Mouse (Mus musculus) lung, postnatal 10 days (tissue): ENCODE measurements around the gene Fkbp2.

Experiments used
- DNase-seq: peaks from one replicate; pipeline ENCODE4 v3.0.0; 2021

Fkbp2 gene

DNA sequence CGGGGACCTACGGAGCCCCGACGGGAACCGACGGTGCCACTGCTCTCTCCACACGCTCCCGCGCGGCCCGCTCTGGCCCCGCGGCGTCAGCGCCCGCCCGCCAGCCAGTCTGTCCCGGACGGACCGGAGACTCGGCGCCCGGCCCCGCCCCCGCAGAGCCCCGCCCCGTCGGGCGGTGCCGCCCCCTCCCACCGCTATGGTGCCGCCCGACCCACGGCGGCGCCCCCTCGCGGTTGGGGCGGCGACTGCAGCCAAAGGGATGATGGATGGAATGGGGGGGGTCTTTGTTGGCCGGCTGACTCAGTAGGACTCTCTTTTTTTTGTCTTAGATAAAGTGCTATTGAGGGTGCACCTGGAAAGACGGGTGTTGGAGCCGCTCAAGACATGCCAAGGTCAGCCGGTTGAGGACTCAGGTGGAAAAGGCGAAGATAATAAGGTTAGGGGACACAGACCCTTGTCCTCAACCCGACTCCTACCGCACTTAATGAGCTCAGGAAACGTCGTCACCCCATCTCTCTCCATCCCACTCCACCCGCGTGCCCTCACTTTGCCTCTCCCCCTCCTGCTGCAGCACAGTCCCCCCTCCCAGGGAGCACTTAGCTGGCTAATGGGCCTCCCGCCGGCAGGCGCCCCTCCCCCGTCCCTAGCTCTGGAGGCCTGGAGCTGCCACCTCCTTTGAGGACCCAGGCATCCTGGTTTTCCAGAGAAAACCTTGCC lies 10.5 kb downstream of the Fkbp2 start:
- DNase-seq = peak; percentile 75

DNA sequence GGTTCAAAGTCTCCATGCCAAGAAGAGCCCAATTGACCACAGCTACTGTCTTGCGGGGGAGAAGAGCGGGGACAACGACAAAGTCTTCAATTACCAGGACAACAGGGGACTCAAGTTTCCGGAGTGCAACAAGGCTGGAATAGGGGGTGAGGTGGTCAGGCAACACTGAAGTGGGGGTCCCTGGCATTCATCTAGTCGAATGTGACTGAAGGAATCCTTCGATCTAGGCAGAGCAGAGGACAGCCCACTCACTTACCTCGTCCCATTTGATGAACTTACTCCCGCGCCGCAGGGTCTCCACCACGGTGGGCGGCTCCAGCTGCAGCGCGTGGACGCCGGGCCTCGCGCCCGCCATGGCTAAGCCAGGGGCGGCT lies 11.0 kb downstream of the Fkbp2 start:
- DNase-seq = no peak

DNA sequence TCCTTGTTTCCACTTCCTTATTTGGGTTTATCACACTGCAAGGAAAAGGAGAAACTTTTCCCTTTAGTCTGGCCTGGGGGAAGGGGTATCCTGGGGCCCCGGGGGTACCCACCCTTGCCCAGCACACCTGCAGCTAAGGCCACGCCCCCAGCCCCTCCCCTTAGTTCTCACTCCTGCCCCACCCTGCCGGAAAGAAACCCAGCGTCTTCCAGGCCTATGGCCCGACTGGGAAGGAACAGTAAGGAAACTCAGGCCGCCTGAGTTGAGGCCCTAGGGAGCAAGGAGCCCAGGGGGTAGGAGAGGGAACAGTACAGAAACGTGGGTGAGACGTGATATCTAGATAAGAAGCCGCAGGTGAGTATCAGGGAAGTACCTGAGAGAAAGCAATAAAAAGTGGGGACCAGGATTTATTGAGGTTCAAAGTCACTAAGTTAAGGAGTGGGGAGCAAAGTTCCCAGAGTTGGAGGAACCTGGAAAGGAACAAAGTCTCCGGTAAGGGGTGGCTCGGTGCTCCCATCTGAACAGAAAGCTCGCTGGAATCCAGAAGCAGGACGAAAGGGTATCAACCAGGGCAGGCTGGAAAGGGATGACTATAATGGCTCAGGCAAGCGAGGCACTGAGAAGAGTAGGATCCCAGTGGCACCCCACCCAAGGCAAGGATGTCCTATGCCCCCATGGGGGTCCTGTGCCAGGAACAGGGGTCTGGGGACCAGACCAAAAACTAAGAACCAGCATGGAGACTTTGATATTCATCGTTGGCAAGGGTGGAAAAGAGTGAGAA lies 11.6 kb downstream of the Fkbp2 start:
- DNase-seq = peak; percentile 70

DNA sequence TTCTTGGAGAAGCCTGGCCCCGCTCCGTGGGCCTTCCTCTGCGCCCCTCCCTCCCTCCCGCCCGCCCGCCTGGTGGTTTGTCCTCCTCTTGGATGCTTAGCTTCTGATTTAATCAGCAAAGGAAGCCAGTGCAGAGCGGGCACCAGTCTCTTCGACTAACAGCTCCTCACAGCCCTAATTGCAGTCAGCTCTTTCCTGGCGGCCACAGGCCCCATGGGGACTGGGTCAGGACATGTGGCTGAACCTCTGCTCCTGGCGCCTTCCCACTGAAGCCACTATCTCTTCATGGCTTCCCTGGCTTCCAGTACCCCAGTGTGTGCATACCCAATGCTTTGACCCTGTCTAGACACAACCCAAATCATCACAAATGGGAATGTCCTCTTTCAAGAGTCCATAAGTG lies 23.8 kb downstream of the Fkbp2 start:
- no peak for DNase-seq

DNA sequence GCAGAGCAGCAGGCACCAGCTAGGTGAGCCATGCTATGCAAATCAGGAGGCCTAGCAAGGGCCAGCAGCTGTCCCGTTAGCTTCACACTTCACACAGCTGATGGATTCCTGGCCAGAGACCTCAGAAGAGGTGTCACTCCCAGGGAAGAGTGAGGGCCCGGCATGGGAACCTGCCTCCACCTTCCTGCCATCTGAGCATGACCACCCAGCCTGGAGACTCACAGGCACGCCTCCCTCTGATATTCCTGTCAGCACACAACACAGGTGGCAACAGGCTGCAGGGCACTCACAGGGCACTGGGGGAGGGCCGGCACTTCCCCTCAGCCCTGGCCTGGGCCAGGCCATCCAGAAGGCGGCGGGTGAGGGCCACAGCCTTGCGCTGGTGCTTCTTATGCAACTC lies 24.9 kb downstream of the Fkbp2 start:
- no peak for DNase-seq

DNA sequence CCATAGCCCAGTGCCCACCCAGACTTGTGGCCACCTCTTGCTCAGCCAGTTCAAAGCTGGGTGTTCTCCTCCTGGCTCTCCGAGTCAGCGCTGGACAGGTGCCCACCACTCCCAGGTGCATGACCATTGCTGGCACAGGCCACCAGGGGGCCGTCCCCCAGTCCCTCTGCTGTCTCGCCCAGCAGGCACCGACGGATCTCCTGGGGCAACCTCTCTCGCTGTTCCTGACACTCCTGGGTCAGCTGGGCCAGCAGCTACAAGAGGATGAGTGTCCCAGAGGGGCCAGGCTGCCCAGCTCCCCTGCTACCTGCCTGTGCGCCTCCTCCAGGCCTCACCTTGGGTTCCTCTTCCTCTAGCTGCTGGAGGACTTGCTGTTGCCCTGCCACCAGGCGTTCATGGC lies 26.3 kb downstream of the Fkbp2 start:
- DNase-seq = peak; percentile 79

DNA sequence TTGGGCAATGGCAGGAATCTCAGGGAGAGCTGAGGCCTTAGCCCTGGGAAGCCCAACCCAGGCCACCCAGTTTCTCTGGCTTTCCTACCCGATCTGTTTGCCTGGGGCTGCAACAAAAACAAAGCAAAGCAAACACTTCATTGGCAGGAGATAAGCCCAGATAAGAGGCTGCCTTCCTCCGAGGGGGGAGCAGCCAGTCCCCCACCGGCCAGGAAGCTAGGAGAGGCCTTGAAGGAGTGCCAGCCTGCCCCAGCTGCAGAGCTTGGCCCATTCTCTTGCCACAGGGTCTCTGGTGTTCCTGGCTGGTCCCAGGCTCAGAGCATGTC lies 27.6 kb downstream of the Fkbp2 start:
- peak; percentile 87 for DNase-seq

DNA sequence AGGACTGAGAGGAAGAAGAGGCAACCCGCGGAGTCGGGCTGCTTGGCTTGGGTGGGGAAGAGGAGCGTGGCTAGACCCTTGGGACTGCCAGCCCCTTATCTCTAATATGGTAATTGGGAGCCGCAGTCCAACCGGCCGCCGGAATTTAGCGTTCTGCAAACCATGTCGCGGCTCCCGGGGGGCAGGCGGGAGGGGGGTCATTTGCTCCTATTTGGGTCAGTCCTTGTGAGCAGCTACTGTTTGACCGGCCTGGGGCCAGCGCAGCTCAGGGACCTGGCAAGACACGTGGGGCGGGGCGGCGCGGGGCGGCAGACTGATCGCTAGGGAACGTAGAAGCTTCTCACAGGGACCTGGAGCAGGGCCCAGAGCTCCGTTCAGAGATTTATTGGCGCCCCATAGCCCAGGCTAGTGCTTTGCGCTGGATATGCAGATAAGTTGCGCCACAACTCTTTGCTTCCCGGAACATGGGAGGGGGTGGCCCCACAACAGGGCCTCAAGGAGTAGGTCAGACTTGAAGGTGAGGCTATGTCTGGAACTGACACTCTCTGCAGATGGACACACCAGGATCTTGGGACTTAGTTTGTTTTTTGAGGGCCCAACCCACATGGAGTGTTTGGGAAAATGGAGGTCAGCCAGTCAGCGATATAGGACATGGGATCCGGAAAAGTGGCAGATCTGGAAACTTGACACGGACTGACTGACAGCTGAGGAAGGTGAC lies 28.1 kb downstream of the Fkbp2 start:
- DNase-seq = peak; percentile 94

DNA sequence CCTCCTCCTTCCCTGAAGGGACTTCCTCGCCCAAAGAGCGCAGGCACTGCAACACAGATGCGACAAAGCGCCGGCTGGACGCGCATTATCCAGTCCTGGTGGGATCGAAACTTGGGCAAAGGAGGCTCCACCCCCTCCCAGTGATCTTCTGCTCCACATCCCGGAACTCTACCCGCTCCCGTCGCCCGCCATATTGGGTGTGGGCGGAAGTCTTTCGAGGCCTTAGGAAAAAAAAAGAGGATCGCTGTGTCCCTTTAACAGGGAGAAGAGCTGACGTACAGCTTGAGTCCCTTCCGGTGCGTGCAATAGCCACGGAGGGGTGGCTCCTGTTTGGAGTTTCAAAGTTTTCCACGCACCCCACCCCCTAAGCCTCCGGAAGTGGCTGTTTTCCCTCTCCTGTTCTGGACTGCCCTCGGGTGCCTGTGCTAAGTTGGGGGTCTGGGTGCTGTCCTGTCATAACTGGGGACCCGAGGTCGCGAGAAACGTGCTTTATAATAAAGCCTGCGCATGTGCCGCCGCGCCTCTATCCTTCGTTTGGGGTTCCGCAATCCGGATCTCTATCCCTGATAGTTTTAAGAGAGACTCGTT lies 28.8 kb downstream of the Fkbp2 start:
- peak; percentile 98 for DNase-seq

DNA sequence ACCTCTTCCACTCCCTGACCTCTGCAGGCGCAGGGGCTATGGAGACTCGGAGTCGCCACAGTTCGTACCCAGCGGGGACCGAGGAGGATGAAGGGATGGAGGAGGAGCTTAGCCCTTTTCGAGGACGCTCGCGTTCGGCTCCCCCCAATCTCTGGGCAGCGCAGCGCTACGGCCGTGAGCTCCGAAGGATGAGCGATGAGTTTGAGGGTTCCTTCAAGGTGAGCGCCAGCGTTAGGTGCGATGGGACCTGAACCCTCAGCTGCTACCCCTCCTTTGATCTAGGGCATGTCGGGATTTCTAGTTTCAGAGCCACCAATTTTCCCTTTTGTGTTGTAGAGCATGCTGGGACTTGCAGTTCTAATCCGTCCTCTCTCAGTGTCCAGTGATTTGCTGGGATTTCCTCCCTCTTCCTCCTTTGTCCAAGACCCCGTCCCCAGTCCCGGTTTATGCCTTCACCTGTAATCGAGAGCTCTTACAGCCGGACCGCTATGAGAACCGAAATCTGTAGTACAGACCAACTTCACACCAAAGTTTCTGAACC lies 29.6 kb downstream of the Fkbp2 start:
- peak; percentile 59 for DNase-seq

DNA sequence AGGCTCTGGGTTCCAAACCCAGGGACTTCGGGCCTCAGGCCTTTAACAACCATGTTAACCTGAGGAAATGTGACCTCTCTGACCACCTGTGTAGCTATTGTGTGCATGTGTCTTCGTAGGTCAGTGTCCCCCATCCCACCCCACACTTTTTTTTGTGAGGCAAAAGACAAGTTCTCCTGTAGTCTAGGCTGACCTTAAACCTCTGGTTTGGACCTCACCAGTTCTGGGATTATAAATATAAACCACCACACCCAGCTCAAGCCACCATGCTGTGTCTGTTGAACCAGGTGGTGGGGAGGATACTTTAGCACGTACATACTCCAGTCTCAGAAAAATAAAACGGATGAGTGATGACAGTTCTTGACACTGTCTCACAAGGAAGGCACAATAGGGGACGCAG lies 30.4 kb downstream of the Fkbp2 start:
- no peak for DNase-seq

DNA sequence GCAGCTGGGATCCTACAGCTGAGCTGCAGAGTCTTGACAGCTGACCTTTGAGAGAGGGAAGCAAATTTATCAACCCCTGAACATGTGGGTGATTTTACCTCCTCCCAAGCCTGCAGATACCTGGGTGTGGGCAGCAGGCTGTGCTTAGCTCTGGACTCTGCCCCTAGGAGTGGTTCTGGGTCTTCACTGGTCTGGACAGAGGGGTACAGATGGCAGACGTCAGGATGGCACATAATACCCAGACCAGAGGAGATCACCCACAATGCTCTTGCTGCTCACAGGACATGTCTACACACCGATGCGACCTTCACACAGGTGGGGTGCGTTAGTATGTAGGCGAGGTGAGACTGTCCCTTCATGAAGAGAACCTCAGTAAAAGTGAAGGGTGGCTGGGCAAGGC lies 30.8 kb downstream of the Fkbp2 start:
- DNase-seq = no peak

DNA sequence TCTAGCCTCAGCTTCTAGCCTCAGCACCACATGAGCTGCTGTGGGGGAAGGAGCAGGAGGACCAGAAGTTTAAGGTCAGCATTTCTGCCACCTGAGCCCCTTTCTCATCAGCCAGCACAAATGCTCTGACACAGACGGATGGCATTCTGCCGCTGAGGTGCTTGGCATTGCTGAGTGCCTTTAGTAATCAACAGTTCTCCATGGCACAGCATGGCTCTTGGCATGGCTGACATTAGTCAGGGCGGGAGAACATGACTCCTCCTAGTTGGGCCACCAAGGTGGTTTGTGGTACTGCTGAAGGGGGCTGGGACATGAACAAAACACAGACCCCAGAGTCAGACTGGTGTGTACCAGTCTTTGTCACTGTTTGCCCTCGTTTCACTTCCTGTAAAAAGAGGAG lies 32.1 kb downstream of the Fkbp2 start:
- no peak for DNase-seq

DNA sequence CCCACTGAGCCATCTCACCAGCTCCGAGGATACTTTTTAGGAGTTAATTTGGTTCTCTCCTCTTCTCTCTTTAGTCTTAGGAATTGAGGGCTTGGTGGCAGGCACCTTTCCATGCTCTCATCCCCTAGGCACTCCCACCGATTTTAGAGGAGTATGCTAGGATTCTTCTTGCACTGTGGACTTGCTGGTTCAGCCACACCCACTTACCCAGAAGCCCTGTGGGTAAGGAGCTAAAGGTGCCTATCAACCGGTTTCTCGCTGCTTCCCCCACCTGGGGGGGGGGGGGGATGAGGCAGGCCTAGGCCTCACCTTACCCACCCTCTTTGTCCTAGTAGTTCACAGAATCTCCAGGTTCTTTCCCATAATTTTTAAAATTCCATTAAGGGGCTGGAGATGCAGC lies 32.6 kb downstream of the Fkbp2 start:
- DNase-seq = no peak

DNA sequence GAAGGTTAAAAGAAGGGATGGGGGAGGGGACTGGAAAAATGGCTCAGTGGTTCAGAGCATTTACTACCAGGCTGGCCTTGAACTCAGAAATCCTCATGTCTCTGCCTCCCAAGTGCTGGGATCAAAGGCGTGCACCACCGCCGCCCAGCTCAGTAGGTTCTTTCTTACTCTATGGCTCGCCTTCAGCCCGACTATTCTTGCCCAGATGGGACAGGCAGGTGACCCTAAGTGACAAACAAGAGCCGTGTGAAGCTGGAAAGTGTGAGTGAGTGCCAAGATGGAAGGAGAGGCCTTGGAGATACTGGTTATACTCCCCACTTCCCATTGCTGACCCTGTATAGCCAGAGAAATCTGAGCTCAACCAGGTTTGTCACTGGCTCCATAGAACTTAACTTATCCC lies 36.6 kb downstream of the Fkbp2 start:
- no peak for DNase-seq

DNA sequence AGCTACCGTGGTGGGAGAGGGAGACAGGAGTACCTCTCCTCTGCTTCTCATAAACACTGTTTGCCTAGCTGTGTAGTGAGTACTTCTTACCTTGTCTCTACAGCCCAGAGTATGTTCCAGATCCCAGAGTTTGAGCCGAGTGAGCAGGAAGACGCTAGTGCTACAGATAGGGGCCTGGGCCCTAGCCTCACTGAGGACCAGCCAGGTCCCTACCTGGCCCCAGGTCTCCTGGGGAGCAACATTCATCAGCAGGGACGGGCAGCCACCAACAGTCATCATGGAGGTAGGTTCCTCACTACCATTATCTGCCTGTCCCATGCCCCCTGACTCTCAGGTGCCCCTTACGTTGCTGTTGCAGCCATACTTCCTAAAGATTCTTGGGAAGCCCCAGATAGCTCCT lies 37.5 kb downstream of the Fkbp2 start:
- no peak for DNase-seq

DNA sequence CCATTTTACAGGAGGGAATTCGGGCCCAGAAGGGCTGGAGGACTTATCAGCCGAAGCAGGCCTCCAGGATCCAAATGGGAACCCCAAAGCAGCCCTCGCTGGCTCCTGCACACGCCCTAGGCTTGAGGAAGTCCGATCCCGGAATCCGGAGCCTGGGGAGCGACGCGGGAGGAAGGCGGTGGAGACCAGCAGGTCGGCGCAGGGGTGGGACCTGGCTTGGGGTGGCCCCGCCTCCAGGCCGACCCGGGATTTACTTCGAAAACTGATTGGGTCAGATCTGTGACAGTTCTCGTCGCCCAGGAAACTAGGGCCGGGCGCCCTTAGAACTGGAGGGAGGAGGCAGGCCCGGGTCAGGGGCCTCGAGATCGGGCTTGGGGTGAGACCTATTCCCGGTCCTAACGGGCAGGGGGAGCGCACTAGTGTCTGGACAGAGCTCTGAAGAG lies 38.0 kb downstream of the Fkbp2 start, which contains the start of gene Gpr137:
Gpr137 (minus strand) TSS at position 232 of the 443 bp plus-strand sequence.
- DNase-seq = peak; percentile 98

DNA sequence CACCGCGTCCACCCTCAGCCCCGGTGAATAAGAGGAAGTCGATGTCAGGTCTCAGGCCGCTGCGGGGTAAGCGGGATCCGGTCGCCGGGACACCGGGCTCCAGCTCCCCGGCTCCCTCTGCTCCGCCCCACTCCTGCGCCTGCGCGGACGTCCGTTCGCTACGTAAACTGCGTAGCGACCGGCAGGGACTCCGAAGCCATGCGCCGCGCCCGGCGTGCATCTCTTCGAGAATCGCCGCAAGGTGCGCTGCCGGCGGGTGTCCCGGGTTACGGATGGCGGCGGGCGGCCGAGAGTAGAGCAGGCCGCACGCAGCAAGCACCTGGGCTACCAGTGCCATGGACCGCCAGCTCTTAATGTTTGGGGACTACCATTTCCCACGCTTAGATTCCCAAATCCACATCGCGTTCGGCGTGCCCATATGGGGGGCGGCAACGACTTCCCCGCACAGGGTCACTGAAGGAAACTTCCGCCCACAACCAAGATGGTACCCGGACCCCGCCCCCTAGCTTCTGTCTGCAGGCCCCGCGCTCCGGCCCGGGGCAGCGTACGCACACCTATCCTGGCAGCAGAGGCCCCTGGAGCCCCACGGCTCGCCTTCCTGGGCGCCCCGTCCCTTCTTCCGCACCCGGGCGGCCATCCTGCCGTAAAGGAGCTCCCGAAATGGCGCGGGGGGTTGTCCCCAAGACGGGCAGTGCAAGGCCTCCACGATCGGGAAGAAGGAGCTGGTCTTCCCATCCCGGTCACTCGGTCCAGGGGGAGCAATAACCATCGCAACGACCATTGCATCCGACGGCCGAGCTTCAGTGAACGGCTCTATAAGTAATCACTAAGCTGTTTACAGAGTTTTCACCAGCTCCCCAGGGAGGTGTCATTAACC lies 38.7 kb downstream of the Fkbp2 start, which contains the start of gene Bad:
Bad (plus strand) TSS at position 490 of the 877 bp plus-strand sequence.
- peak; percentile 95 for DNase-seq

DNA sequence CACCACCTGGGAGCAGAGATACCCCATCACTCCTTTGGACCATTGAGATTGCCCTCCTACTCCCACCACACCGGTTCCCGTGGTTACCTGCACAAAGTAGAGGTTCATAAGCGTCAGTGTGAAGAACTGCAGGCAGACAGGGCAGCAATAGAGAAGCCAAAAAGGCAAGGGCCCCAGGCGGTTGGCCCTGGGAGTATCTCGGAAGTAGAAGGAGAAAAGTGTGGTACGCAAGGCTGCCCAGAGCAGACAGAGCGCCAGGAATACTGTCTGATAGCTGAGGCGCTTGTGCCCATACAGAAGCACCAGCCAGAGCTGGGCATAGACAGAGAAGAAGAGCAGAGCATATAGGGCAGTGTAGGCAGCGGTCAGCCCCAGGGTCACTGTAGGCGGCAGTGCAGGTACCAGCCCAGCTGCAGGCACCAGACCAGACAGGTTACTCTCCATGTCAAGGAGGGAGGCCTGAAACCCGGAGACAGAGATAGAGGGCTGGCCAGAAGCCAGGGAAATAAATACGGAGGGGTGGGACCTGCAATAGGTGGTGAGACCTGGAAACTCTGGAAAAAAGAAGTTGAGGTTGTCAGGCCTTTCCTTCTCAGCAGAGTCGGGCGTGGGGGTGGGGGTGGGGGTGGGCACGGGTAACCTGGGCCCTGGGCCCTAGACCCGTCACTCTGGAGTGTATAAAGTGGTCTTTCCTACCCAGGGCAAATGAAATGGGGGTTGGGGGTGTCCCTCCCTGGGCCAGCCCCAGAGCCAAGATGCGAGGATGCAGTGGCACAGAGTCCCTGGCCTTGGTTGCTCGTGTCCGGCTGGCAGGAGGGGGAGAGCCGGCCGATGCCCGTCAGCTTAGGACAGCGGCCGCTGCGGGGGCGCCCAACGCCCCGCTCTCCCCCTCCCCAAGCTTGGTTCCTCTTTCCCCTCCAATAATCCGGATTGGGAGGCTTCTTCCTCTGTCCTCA lies 39.6 kb downstream of the Fkbp2 start:
- no peak for DNase-seq

DNA sequence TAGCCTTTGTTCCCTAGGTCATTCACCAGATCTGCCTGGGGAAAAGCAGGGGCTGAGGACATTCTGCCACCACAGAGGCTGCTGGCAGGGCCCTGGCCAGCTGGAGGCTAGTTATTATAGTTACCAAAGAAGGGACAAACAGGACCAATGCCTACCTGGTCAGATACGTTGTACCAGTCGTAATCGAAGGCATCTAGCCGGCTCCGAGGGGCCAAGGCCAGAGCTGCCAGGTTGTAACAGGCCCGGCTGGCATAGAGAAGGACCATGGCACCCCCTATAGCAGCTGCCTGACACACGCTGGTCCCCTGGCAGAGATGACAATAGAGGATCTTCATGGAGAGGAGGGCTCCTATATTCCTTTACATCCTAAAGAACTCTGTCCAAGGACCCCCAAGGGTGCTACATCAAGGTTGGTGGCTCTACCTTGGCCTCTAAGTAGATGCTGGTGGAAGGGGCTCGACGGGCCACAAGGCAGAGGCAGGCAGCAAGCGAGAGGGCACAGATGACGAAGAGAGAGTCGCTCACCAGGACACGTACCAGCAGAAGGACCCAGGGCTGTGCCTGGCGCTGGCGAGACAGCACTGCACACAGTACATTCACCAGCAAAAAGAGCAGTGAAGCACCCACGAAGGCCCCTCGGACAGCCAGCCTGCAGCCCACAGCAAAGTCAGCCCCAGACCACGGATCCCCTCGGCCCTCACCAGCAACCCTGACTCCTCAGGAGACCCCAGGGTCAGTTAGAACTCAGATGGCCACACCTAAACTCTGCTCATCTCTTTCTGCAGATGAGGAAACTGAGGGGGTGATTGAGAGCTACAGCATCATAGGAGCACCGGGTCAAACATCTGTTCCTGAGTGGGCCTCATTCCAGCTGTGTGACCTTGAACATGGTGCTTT lies 40.9 kb downstream of the Fkbp2 start:
- no peak for DNase-seq
